Mouse (Mus musculus): ENCODE results near the gene Ikzf3. TPM values are rescaled to one million over a fixed set of nuclear protein-coding genes. Genes with fewer than 3 reads are reported as not detected.

Gene Ikzf3
- polyA plus RNA-seq, 1 experiment from 2014 or later, result not detected

- H3K36me3 ChIP-seq, result no peaks in the 10 kb centered on the region
- 90% methylated on average over 11 of the region's 11 CpGs for WGBS
- peaks cover 11% of the 10 kb centered on the region for H3K27me3 ChIP-seq (ENCODE audit: low read depth, poor library complexity, severe bottlenecking)
- H3K4me1 ChIP-seq, result peaks cover 13% of the 10 kb centered on the region
- no peak overlapping the region for H3K27ac ChIP-seq
- H3K4me3 ChIP-seq, result no peak overlapping the region
- DNase-seq (ENCODE audit: low spot score), result no peak
- H3K9me3 ChIP-seq (replicated peaks), result no peaks in the 10 kb centered on the region
Observed at GRCm38 (mm10) chr11:98474967-98475366, 70.9 kb downstream of the Ikzf3 start.

- H3K36me3 ChIP-seq, result no peaks in the 10 kb centered on the region
- no peak overlapping the region for H3K4me3 ChIP-seq
- H3K4me1 ChIP-seq, result peaks cover 9% of the 10 kb centered on the region; the same call in 1 of the 2 replicates
- H3K27me3 ChIP-seq (ENCODE audit: low read depth, poor library complexity, severe bottlenecking), result peaks cover 11% of the 10 kb centered on the region
- WGBS, result 67% methylated on average over 8 of the region's 8 CpGs
- H3K9me3 ChIP-seq (replicated peaks), result no peaks in the 10 kb centered on the region
- no peak for DNase-seq (ENCODE audit: low spot score)
- no peak overlapping the region for H3K27ac ChIP-seq
Observed at GRCm38 (mm10) chr11:98473916-98474479, 71.8 kb downstream of the Ikzf3 start.

GRCm38 (mm10) chr11:98472696-98473095, 73.1 kb downstream of the Ikzf3 start:
- H3K4me3 ChIP-seq, result no peak overlapping the region
- peaks cover 11% of the 10 kb centered on the region for H3K27me3 ChIP-seq (ENCODE audit: low read depth, poor library complexity, severe bottlenecking)
- no peaks in the 10 kb centered on the region for H3K36me3 ChIP-seq
- peaks cover 9% of the 10 kb centered on the region; the same call in 1 of the 2 replicates for H3K4me1 ChIP-seq
- no peak overlapping the region for H3K27ac ChIP-seq
- H3K9me3 ChIP-seq (replicated peaks), result no peaks in the 10 kb centered on the region
- WGBS, result 65% methylated on average over 4 of the region's 4 CpGs
- DNase-seq (ENCODE audit: low spot score), result no peak

- H3K27me3 ChIP-seq (ENCODE audit: low read depth, poor library complexity, severe bottlenecking), result peaks cover 17% of the 10 kb centered on the region
- peaks cover 9% of the 10 kb centered on the region; the same call in 1 of the 2 replicates for H3K4me1 ChIP-seq
- no peaks in the 10 kb centered on the region for H3K36me3 ChIP-seq
- H3K4me3 ChIP-seq, result no peak overlapping the region
- H3K9me3 ChIP-seq (replicated peaks), result no peaks in the 10 kb centered on the region
- no peak overlapping the region for H3K27ac ChIP-seq
- DNase-seq (ENCODE audit: low spot score), result no peak
- WGBS, result 81% methylated on average over 6 of the region's 6 CpGs
Observed at GRCm38 (mm10) chr11:98470795-98471194, 75.0 kb downstream of the Ikzf3 start.

- no peak overlapping the region for H3K27ac ChIP-seq
- no peak overlapping the region for H3K4me3 ChIP-seq
- peaks cover 9% of the 10 kb centered on the region; the same call in 1 of the 2 replicates for H3K4me1 ChIP-seq
- H3K27me3 ChIP-seq (ENCODE audit: low read depth, poor library complexity, severe bottlenecking), result peaks cover 17% of the 10 kb centered on the region
- H3K9me3 ChIP-seq (replicated peaks), result no peaks in the 10 kb centered on the region
- 82% methylated on average over 22 of the region's 22 CpGs for WGBS
- H3K36me3 ChIP-seq, result no peaks in the 10 kb centered on the region
- no peak for DNase-seq (ENCODE audit: low spot score)
Observed at GRCm38 (mm10) chr11:98469761-98470714, 75.8 kb downstream of the Ikzf3 start.

- no peak for DNase-seq (ENCODE audit: low spot score)
- Histone ChIP-seq H3K27ac (no peak overlapping the region), H3K9me3 (replicated peaks) (no peaks in the 10 kb centered on the region), H3K27me3 (ENCODE audit: low read depth, poor library complexity, severe bottlenecking) (peaks cover 43% of the 10 kb centered on the region), H3K36me3 (no peaks in the 10 kb centered on the region), H3K4me3 (no peak overlapping the region), H3K4me1 (0 out of 2 replicates have a peak, but pooled peaks cover under 1% of the 10 kb centered on the region)
- 83% methylated on average over 6 of the region's 6 CpGs for WGBS
Observed at GRCm38 (mm10) chr11:98464516-98464915, 81.3 kb downstream of the Ikzf3 start.

- no peak overlapping the region for H3K27ac ChIP-seq
- WGBS, result 88% methylated on average over 9 of the region's 9 CpGs
- H3K9me3 ChIP-seq (replicated peaks), result no peaks in the 10 kb centered on the region
- no peaks in the 10 kb centered on the region for H3K36me3 ChIP-seq
- H3K4me3 ChIP-seq, result no peak overlapping the region
- H3K27me3 ChIP-seq (ENCODE audit: low read depth, poor library complexity, severe bottlenecking), result peaks cover 49% of the 10 kb centered on the region
- H3K4me1 ChIP-seq, result 0 out of 2 replicates have a peak, but pooled peaks cover 5% of the 10 kb centered on the region
- DNase-seq (ENCODE audit: low spot score), result no peak
Observed at GRCm38 (mm10) chr11:98463911-98464310, 81.9 kb downstream of the Ikzf3 start.

- Histone ChIP-seq H3K9me3 (replicated peaks) (no peaks in the 10 kb centered on the region), H3K4me3 (no peak overlapping the region), H3K27me3 (ENCODE audit: low read depth, poor library complexity, severe bottlenecking) (peaks cover 59% of the 10 kb centered on the region), H3K4me1 (peaks cover 18% of the 10 kb centered on the region), H3K27ac (no peak overlapping the region), H3K36me3 (no peaks in the 10 kb centered on the region)
- 91% methylated on average over 6 of the region's 6 CpGs for WGBS
- no peak for DNase-seq (ENCODE audit: low spot score)
Observed at GRCm38 (mm10) chr11:98462255-98462654, 83.6 kb downstream of the Ikzf3 start.

- Histone ChIP-seq H3K27me3 (ENCODE audit: low read depth, poor library complexity, severe bottlenecking) (peaks cover 56% of the 10 kb centered on the region), H3K4me3 (no peak overlapping the region), H3K4me1 (peaks cover 22% of the 10 kb centered on the region), H3K9me3 (replicated peaks) (no peaks in the 10 kb centered on the region), H3K36me3 (no peaks in the 10 kb centered on the region), H3K27ac (no peak overlapping the region)
- 55% methylated on average over 6 of the region's 6 CpGs for WGBS
- DNase-seq (ENCODE audit: low spot score), result no peak
Observed at GRCm38 (mm10) chr11:98461109-98461720, 84.6 kb downstream of the Ikzf3 start.

GRCm38 (mm10) chr11:98459860-98460259, 86.0 kb downstream of the Ikzf3 start:
- Histone ChIP-seq H3K4me1 (peaks cover 22% of the 10 kb centered on the region), H3K27me3 (ENCODE audit: low read depth, poor library complexity, severe bottlenecking) (peaks cover 56% of the 10 kb centered on the region), H3K27ac (no peak overlapping the region), H3K4me3 (no peak overlapping the region), H3K9me3 (replicated peaks) (no peaks in the 10 kb centered on the region), H3K36me3 (no peaks in the 10 kb centered on the region)
- WGBS, result 83% methylated on average over 9 of the region's 9 CpGs
- no peak for DNase-seq (ENCODE audit: low spot score)

- H3K27me3 ChIP-seq (ENCODE audit: low read depth, poor library complexity, severe bottlenecking), result peaks cover 51% of the 10 kb centered on the region
- H3K36me3 ChIP-seq, result no peaks in the 10 kb centered on the region
- WGBS, result 10% methylated on average over 11 of the region's 11 CpGs
Observed at GRCm38 (mm10) chr11:98459071-98459741, 86.6 kb downstream of the Ikzf3 start.

GRCm38 (mm10) chr11:98458121-98458990, 87.5 kb downstream of the Ikzf3 start:
- Histone ChIP-seq H3K4me3 (peak overlapping the region; percentile 63), H3K4me1 (peaks cover 22% of the 10 kb centered on the region), H3K9me3 (replicated peaks) (no peaks in the 10 kb centered on the region), H3K36me3 (no peaks in the 10 kb centered on the region), H3K27ac (peak overlapping the region; percentile 83), H3K27me3 (ENCODE audit: low read depth, poor library complexity, severe bottlenecking) (peaks cover 50% of the 10 kb centered on the region)
- no peak for DNase-seq (ENCODE audit: low spot score)
- 2% methylated on average over 30 of the region's 30 CpGs for whole genome bisulfite sequencing

More at GRCm38 (mm10) chr11:98459071-98459741, 86.6 kb downstream of the Ikzf3 start:
- H3K4me1 ChIP-seq, result peaks cover 22% of the 10 kb centered on the region
- H3K4me3 ChIP-seq, result 0 out of 2 replicates have a peak overlapping the region, but pooled peaks have one; percentile 4
- no peak overlapping the region for H3K27ac ChIP-seq
- no peaks in the 10 kb centered on the region for H3K9me3 ChIP-seq (replicated peaks)
- no peak for DNase-seq (ENCODE audit: low spot score)
